Mouse (Mus musculus) midbrain, embryonic 11.5 days (tissue): Measurements from ENCODE around the gene Defa2. TPM values are rescaled to one million over a fixed set of nuclear protein-coding genes. Genes with fewer than 3 reads are reported as not detected.
"Not testable (repeated sequence)": the region's sequence is repeated elsewhere in the genome, so short reads cannot be mapped to it uniquely, and the experiment has no call there.

Experiments used
- ATAC-seq: fragments of 200-750 bp; cut with Nextera tagmentation; 2 replicates; pipeline ENCODE4 v1.8.0; 2017; ENCODE audit warnings: moderate TSS enrichment, moderate library complexity; ENCODE audit not compliant: low FRiP score
- DNase-seq: peaks from one replicate; pipeline ENCODE4 v3.0.0; 2015; ENCODE audit warnings: low spot score; ENCODE audit errors: missing footprints
- H3K27ac ChIP-seq: fragments of 300-500 bp; sonication (generic); 2 replicates; pipeline ENCODE4 v1.5.1; 2014; ENCODE audit warnings: low read depth, low read length
- H3K27me3 ChIP-seq: fragments of 300-500 bp; sonication (generic); 2 replicates; pipeline ENCODE4 v1.6.1; 2014; ENCODE audit warnings: mild to moderate bottlenecking, low read length, moderate library complexity, mixed read lengths; ENCODE audit not compliant: control insufficient read depth, insufficient read depth
- H3K36me3 ChIP-seq: fragments of 300-500 bp; sonication (generic); 2 replicates; pipeline ENCODE4 v1.6.1; 2014; ENCODE audit warnings: mild to moderate bottlenecking, low read length, moderate library complexity, mixed read lengths; ENCODE audit not compliant: control insufficient read depth, insufficient read depth
- H3K4me1 ChIP-seq: fragments of 300-500 bp; sonication (generic); 2 replicates; pipeline ENCODE4 v1.6.1; 2014; ENCODE audit warnings: low read length; ENCODE audit not compliant: control insufficient read depth, insufficient read depth
- H3K4me2 ChIP-seq: fragments of 300-500 bp; sonication (generic); 2 replicates; pipeline ENCODE4 v1.6.1; 2014; ENCODE audit warnings: mild to moderate bottlenecking, moderate library complexity
- H3K4me3 ChIP-seq: fragments of 300-500 bp; sonication (generic); 2 replicates; pipeline ENCODE4 v1.5.1; 2014; ENCODE audit warnings: low read depth, low read length
- H3K9ac ChIP-seq: fragments of 300-500 bp; sonication (generic); 2 replicates; pipeline ENCODE4 v1.6.1; 2014; ENCODE audit warnings: low read length
- H3K9me3 ChIP-seq: fragments of 300-500 bp; sonication (generic); 2 replicates; pipeline ENCODE4 v1.6.1; 2016; ENCODE audit warnings: low read length; ENCODE audit not compliant: control insufficient read depth
- WGBS: fragments of 180-500 bp; shearing (Covaris S2); extraction: QIAGEN DNeasy Blood & Tissue Kit; methylation state at CpG from one replicate; pipeline ENCODE4 v1.1.7; 2014; 5-methylcytosine and 5-hydroxymethylcytosine counted together
- polyA plus RNA-seq: library from polyadenylated mRNA; unstranded; fragments of >200 nt; fragmentation: Nextera tagmentation; extraction: Ambion mirVana; gene quantifications from 2 replicates; pipeline ENCODE4 v1.2.1, GENCODE M21; 2014

The Defa2 gene
- not detected in 2 replicates for polyA plus RNA-seq

GRCm38 (mm10) chr8:21378215-21378614, at the start of gene Defa2:
TSS of gene Defa2 (plus strand) at chr8:21378515.
- H3K4me1 ChIP-seq, H3K36me3 ChIP-seq, H3K27me3 ChIP-seq, H3K9me3 ChIP-seq, H3K4me3 ChIP-seq, DNase-seq, H3K27ac ChIP-seq, H3K9ac ChIP-seq, H3K4me2 ChIP-seq, ATAC-seq: not testable (repeated sequence)
- no CpG with 5 or more reads among the region's 2 CpGs for WGBS

- not testable (repeated sequence) for H3K36me3 ChIP-seq, H3K4me2 ChIP-seq, H3K4me3 ChIP-seq, H3K9me3 ChIP-seq, ATAC-seq, H3K27ac ChIP-seq, DNase-seq, H3K4me1 ChIP-seq, H3K9ac ChIP-seq, H3K27me3 ChIP-seq
- no CpG with 5 or more reads among the region's 2 CpGs for WGBS
Measured at GRCm38 (mm10) chr8:21391511-21391910, 13.2 kb downstream of the Defa2 start, which contains the start of gene Defa33. TSS of gene Defa33 (plus strand) at chr8:21391811.

- ATAC-seq, H3K4me3 ChIP-seq, H3K4me1 ChIP-seq, H3K9ac ChIP-seq, H3K9me3 ChIP-seq, DNase-seq, H3K27me3 ChIP-seq, H3K36me3 ChIP-seq, H3K27ac ChIP-seq, H3K4me2 ChIP-seq: not testable (repeated sequence)
- no CpG with 5 or more reads among the region's 1 CpGs for WGBS
Measured at GRCm38 (mm10) chr8:21427111-21427510, 48.8 kb downstream of the Defa2 start, which contains the start of gene Defa36. TSS of gene Defa36 (plus strand) at chr8:21427411.

Other genes with a start within 250 kb of the Defa2 start
- not detected in 2 replicates for gene Defa30, start 243.9 kb upstream of the Defa2 start, polyA plus RNA-seq
- not detected in 2 replicates for gene Defa22, start 216.2 kb upstream of the Defa2 start, polyA plus RNA-seq
- gene Defa31, start 186.9 kb upstream of the Defa2 start, polyA plus RNA-seq = not detected in 2 replicates
- not detected in 2 replicates for gene Gm15293, start 177.0 kb upstream of the Defa2 start, polyA plus RNA-seq
- not detected in 2 replicates for gene Gm15292, start 128.8 kb upstream of the Defa2 start, polyA plus RNA-seq
- not detected in 2 replicates for gene Defa27, start 63.0 kb upstream of the Defa2 start, polyA plus RNA-seq
- gene Defa29, start 51.5 kb upstream of the Defa2 start, polyA plus RNA-seq = not detected in 2 replicates
- gene Defa33, start 13.3 kb downstream of the Defa2 start, polyA plus RNA-seq = not detected in 2 replicates
- gene Defa36, start 48.9 kb downstream of the Defa2 start, polyA plus RNA-seq = not detected in 2 replicates
- gene Gm7849, start 78.0 kb downstream of the Defa2 start, polyA plus RNA-seq = not detected in 2 replicates
- not detected in 2 replicates for gene Defa20, start 130.7 kb downstream of the Defa2 start, polyA plus RNA-seq
- gene Defa32, start 150.5 kb downstream of the Defa2 start, polyA plus RNA-seq = not detected in 2 replicates
- gene Defa37, start 186.9 kb downstream of the Defa2 start, polyA plus RNA-seq = not detected in 2 replicates
- gene Defa28, start 204.5 kb downstream of the Defa2 start, polyA plus RNA-seq = not detected in 2 replicates
- not detected in 2 replicates for gene Gm7861, start 216.0 kb downstream of the Defa2 start, polyA plus RNA-seq
- not detected in 2 replicates for gene Defa26, start 239.7 kb downstream of the Defa2 start, polyA plus RNA-seq